Mouse (Mus musculus) testis, adult 2 months (tissue): ENCODE measurements around the gene Urb1.

Experiments
- CTCF ChIP-seq: fragments of 200-500 bp; IDR thresholded peaks from 2 replicates; pipeline ENCODE4 v1.5.1; 2012; ENCODE audit warnings: low read depth, mild to moderate bottlenecking, inconsistent platforms, low read length, moderate library complexity; ENCODE audit not compliant: control insufficient read depth, insufficient read depth, insufficient replicate concordance
- POLR2A ChIP-seq: fragments of 200-500 bp; IDR thresholded peaks from 2 replicates; pipeline ENCODE4 v1.6.1; 2012; ENCODE audit warnings: low read depth, mild to moderate bottlenecking, inconsistent platforms, low read length, moderate library complexity; ENCODE audit not compliant: control insufficient read depth

GRCm38 (mm10) chr16:90850881-90851280, 40.7 kb upstream of the Urb1 start:
- TF ChIP-seq CTCF, result no peak
- no peak for TF ChIP-seq POLR2A
